Mouse (Mus musculus) retina, adult 2 months (tissue): ENCODE results near the gene Arnt2.

Experiments used
- DNase-seq: peaks from one replicate; pipeline ENCODE4 v3.0.0-alpha.2; 2012; ENCODE audit warnings: low read depth, low spot score

The Arnt2 gene

GRCm38 (mm10) chr7:84348145-84348911 lies 61.6 kb downstream of the Arnt2 start:
- no peak for DNase-seq

DNA sequence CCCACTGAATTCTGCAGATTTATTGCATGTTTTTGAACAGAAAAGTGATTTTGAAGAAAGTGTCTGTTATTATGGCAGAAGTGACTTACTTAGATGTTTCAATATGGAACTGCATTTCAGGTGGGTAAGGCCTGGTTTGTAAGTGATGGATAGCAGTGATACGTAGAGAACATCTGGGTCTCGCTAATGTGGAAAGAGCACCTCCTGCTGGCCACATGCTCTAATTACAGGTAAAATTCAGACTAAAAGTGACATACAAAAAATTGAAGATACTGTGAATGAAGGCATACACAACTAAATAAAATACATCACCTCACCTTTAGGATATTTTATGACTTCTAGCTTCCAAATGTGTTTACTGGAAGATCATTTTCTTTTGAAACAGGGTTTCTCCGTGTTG lies 66.8 kb downstream of the Arnt2 start:
- no peak for DNase-seq

GRCm38 (mm10) chr7:84341001-84341400 lies 69.0 kb downstream of the Arnt2 start:
- no peak for DNase-seq

DNA sequence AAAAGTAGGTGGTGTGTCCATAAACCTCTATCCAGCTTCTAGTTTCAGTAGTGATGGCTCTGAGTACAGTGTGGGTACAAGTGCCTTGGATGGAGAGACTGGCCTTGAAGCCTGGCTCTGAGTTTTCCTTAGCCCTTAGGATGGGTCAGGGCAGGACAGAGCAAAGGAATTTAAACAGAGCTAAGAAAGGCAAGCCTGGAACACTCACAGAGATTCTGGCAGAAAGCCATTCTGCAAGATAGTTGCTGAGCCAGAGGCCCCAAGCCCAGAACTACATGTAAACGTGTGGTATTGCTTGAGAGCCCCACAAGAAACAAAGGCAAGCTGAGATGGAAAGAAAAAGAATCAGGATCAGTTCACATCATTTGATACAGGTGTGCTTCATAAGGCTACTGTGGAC lies 70.8 kb downstream of the Arnt2 start:
- DNase-seq, result no peak

- no peak for DNase-seq
These were observed 72.2 kb downstream of the Arnt2 start for GRCm38 (mm10) chr7:84337768-84338167.

GRCm38 (mm10) chr7:84336907-84337306 lies 73.1 kb downstream of the Arnt2 start:
- DNase-seq, result no peak

DNA sequence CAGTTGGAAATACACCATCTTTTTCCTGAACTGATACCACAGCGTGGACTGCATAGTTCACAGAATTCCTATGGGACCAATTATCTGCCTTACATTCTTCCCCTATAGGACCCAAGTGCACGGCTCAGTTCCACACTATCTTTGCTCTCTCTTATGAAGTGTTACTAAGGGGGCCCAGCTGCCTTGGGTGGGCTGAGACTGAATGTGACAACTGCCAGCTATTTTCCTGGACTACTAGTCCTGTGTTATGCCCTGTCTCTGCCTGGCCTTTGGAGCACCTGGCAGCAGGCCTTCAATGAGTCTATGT lies 73.4 kb downstream of the Arnt2 start:
- no peak for DNase-seq

DNA sequence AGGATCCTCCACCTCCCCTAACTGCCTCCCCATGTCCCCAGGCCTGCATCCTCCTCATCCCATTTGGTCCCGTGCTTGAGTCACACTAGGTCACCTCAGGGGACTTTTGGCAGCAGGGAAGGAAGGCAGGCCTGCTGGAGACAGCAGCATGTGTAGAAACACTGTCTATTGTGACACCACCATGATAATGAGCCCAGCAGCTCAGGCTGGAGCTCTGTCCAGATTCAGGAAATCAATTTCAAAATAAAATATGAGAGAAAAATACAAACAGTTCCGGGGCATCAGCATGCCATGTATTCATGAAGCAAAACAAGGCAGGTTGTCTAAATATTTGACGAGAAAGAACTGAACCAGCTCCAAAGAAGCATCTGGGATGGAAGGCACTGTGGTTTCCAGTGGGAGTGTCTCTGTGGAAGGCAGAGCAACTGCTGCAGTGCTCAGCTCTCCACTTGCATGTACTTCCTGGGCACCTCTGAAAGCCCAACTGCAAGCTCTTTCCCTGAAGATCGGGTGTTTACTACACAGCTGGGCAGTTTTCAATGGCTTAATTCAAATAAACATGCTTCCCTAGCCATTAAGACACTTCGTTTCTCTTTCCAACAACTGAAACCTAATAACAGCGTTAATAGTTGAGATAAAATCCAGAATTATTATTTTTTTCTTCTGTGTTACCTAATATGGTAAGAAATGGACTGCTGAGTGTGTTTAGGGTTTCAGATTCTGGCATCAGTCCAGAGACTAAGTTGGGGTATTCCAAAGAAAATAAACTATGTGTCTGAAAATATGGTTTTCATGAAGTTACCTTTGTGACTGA lies 74.0 kb downstream of the Arnt2 start:
- DNase-seq, result no peak

DNA sequence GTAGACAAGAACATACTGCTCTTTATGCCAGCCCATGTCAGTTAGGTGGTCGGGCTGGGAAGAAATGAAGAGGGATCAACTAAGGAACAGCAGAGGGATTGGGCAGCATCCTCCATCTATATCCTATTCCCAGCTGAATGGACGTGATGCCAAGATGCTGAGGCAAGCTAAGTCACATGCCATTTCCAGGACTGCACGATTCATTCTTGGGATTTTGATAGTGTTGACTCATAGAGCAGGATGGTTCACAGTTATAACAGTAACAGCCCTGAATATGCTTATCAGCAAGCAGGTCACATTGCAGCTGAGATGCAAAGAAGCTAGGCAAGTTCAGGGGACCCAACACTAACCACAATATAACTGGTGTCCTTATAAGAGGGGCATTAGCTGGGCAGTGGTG lies 76.0 kb downstream of the Arnt2 start:
- DNase-seq, result no peak

DNA sequence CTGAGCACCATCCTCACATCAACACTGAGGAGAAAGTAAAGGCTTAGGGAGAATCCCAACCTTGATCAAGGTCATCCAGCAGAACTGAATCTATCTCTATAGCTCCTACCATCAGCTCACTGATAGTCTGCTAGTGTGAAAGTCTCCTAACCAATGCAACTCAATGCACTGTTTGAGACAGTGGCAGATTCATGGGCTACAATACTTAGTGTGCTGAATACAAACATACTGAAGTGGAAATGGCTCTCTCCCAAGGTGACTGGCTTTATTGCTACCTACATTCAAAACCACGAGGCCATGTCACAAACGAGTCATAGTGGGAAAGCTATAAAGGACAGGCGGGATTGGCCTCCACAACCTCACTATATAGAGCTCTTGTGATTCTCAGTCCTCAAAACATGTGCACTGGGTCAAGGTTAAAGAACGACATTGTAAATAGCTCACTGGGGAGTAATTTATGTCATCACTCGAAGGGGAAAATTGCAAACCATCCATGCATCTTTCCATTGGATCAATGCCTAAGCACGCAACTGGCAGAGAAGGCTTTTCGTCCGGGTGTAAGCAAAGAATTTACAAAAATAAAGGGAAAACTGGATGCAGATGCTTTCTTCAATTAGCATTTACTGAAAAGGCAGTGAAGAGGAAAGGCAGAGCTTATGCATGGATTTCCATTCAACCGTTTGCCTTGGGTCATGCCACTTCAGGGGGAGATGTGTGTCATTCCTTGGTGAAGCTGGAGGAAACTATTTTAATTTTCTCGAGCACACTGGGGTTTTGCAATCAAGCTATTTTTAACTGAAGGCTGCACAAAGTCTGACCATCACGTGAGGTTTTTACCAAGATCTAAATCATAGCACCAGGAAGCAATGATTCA lies 77.4 kb downstream of the Arnt2 start:
- DNase-seq, result no peak

DNA sequence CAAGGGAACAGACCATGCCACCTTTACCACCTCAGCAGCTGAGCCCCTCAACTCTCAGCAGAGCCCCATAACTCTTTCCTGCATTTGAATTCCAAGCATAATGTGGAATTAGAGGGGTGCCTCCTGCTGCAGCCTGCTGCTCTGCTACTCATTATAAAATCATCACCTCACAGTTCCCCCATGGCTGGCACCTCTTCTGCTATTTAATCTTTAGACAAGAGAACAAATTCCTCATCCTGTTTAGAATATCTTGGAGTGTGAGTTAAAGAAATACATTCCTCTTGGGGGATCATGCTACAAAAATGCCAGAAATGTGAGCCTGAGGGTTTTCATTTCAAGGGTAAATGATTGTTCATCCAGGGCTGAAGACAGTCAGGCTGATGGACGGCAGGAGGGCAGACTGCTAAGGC lies 80.8 kb downstream of the Arnt2 start:
- no peak for DNase-seq

DNA sequence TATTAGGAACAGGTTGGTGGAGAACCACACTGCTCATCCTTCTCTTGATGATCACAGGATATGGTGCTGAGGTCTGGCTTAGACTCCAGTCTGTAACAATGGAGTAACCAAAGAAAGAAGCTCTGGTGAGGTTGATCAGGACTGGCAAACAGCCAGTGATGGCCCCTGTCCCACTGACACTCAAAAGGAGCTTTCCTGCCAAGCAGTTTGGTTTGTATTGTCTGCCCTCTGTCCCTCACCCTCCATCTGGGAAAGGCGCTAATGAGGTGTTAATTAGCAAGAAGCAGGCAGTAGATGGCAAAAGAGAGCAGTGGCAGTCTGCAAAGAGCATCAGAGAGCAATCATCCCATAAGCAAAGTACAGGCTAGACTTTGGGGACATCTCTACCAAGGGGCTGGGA lies 81.2 kb downstream of the Arnt2 start:
- no peak for DNase-seq

GRCm38 (mm10) chr7:84325570-84326328 lies 84.2 kb downstream of the Arnt2 start:
- no peak for DNase-seq

- DNase-seq, result no peak
These were observed 88.4 kb downstream of the Arnt2 start for GRCm38 (mm10) chr7:84321542-84321941.

GRCm38 (mm10) chr7:84315353-84316003 lies 94.5 kb downstream of the Arnt2 start:
- no peak for DNase-seq

DNA sequence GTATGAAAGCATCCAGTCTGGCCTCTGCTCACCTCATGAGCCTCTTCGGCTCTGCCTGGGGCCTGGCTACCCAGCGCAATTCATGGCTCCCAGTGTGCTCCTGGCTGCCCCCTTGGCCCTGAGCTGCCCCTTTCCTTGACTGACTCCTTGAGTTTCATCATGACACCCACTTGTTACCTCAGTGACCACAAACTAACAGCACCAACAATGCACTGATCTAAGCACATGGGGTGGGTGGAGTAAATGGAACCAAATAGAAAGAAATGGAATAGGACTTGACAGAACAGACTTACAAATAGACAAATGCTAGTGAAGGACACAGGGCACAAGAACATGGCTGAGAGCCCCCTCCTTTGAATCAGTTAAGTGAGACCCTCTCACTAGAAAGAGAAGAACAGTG lies 95.2 kb downstream of the Arnt2 start:
- no peak for DNase-seq

DNA sequence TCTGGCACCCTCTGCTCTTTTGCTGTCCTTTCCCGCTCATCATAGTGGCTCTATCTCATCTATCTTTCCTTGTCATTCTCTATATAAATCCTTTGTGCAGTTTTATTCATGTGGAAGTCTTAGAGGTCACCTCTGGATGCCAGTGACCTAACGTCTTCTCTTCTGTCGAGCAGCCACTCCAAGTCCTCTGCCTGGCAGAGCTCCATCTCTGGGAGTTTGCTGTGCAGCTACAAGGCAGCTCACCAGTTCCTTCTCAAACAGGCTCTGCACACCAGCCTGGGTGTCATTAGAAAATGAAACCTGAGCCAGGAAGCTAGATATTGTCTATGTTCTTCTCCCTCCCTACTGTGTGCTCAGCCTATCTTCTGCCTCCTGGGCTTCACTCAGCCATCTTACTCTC lies 98.4 kb downstream of the Arnt2 start:
- DNase-seq, result no peak

DNA sequence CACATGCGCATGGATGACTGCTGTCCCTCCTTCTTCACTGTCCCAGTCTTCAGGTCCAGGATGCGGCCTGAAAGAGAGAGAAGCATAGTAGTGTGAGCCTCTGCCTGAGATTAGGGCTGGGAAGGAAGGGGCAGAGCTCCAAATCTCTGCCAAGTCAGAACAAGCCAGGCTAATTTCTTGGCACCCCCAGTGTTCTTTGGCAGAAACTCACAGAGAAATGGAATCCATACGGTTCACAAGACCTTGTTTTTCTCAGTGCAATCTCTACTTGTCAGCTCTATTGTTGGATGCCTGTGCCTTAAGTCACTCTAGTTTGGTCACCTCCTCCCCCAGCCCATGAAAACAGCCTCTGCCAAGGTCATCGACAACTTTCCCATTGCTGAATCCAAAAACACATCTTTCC lies 99.1 kb downstream of the Arnt2 start:
- DNase-seq, result no peak

- DNase-seq, result no peak
These were observed 102.5 kb downstream of the Arnt2 start for GRCm38 (mm10) chr7:84307329-84307925.

GRCm38 (mm10) chr7:84300261-84300660 lies 109.7 kb downstream of the Arnt2 start:
- DNase-seq, result no peak

GRCm38 (mm10) chr7:84299601-84300000 lies 110.4 kb downstream of the Arnt2 start:
- no peak for DNase-seq
